Mouse (Mus musculus) cerebellum, adult 11-12 months (tissue): ENCODE data around the gene Cep97.
"Not testable (repeated sequence)": the region's sequence is repeated elsewhere in the genome, so short reads cannot be mapped to it uniquely, and the experiment has no call there.

Experiments
- DNase-seq: peaks from one replicate; pipeline ENCODE4 v3.0.0; 2022

Gene Cep97

DNA sequence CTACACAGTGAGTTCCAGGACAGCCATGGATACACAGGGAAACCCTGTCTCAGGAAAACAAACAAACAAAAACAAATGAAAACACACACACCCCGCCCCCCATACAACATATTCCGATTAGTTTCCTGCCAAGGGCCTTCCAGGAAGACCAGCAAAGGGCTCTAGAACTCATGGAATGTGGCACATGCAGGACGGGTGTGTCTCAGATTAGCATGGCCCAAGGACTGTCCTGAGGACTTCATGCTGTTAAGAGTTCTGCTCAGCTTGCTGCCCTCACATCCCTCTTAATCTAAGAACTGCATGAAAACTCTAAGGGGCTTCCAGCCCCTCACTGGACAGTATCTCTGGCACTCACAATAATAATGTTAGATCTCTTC, 46.1 kb downstream of the Cep97 start:
- DNase-seq: no peak

DNA sequence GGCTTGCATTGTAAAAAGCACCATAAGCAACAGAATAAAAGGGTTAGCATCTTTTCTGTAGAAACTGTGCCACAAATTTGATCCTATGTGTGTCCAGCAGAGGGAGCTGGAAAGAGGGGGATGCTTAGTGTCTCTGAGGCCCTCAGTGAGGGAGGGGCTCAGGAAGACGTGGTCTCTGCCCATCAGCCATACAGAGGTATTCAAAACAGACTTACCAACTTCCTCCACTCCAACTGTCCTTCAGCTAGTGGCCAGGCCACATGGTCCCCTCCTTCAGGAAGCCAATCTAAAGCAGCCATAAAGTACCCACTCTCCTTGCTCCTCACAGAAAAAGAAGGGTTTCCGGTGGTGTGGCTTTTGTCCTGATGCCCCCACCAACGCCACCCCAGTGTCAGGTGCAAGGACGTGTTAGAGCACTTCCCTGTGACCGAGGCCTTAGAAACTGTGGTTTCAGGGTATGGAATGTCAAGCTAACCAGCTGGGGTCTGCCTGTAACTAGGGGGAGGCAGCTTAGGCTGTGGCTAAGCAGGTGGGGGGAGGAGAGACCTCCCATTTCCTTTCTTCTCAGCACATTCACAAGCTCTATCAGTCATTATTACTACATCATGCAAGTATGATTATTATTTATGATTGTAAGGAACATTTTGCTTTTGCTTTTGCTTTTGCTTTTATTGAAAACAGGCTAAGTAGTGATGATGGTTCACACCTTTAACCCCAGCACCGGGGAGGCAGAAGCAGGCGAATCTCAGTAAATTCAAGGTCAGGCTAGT, 46.7 kb downstream of the Cep97 start:
- no peak for DNase-seq

DNA sequence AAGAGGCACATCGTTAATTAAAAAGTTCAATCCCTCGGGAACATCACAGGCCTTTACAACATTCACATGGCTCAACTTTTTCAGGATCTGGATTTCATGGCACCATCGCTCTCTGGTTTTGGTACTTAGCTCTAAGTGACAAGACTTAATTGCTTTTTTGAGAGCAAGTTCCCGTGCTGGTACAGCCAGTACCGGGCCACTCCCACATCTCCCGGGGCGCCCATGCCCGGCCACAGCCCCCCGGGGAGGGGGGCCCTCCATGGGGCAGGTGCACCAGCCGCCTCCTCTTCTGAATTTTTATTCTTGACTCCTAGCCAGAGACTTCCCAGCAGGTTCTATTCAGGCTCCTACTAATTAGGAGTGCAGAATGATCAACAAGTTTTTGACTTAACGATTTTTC, 50.4 kb downstream of the Cep97 start:
- DNase-seq: no peak

DNA sequence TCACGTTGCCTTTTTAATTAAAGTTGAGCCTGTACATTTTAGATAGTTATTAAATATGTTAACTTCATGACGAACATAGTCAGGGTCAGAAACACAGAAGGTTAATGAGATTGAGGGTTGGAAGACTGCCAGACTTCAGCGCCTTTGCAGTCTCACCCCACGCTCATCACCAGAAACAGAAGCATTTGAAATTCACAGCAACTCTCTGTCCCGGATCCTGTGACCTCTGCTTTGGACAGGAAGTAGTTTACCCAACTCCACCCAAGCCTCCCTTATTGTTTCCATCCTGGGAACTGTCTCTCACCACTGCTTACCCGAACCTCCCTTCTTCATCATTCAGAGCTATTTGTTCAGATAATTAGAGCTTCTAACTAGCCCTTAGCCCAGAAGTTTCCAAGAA, 58.6 kb downstream of the Cep97 start:
- no peak for DNase-seq

DNA sequence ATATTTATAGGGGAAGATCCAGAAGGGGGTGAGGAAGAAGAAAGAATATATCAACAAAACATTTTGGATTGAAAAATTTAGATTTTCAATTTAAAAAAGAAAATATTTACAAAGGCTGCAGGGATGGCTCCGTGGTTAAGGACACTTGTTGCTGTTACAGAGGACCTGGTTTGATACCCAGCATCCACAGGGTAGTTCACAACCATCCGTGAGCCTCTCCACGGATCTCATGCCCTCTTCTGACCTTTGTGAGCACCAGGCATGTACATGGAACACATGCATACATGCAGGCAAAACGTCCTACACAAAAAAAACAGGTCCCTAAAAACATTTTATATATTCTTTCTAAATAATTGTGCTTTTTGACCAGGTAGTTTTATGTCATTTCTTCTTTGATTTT, 70.8 kb downstream of the Cep97 start:
- no peak for DNase-seq

DNA sequence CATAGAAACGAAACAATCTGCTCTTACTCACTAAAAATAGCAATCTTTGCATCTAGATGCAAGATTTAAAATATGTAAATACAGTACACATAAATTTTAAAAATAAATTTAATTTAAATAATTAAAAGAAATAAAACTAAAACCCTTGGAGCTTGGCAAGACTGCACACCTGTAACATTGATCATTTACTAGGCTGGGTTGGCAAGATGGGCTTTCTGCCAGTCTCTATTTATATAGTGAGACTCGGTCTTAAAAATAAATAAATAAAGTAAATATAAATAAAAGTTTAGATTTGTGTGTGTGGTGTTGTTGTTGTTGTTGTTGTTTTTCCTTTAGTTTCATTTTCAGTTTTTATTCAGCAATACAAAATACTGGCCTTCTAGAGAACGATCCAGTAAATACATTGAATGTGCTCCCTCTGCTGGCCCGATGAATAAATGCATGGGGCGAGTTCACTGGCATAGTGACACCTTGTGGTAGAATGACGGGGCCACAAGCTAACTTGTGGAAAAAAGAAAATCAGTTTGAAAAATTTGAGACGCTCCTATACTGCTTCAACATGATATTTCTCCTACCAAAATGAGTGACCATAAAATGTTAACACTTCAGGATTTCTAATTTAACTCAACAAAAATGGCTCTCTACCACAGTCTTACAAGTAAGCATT, 71.4 kb downstream of the Cep97 start:
- DNase-seq: peak; percentile 48

DNA sequence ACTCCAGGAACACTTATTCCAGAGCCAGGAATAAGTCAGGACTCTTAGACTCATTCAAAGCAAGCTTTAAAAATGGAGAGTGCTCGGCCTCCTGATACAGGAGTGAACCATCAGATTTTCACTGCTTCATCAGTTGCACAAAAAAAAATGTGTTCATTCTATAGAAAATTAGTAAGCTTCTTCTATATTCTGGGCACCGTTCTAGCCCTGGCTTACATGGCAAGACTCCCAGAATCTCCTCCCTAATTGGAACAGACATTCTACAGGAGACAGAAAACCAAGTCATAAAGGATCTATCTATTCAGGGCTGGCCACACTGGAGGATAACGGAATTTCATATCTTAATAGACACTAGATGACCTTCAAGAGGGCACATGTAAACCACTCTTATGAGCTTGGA, 73.6 kb downstream of the Cep97 start:
- DNase-seq: no peak

DNA sequence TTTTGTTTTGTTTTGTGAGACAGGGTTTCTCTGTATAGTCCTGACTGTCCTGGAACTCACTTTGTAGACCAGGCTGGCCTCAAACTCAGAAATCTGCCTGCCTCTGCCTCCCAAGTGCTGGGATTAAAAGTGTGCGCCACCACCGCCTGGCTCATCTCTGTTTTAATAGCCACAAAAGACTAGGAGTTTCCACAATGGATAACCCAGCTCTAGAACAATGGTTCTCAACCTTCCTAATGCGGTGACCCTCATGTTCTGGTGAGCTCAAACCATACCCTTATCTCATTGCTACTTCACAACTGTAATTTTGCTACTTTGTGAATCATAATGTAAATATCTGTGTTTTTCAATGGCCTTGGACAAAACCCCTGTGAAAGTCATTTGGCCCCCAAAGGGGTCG, 75.2 kb downstream of the Cep97 start:
- DNase-seq: not testable (repeated sequence)

DNA sequence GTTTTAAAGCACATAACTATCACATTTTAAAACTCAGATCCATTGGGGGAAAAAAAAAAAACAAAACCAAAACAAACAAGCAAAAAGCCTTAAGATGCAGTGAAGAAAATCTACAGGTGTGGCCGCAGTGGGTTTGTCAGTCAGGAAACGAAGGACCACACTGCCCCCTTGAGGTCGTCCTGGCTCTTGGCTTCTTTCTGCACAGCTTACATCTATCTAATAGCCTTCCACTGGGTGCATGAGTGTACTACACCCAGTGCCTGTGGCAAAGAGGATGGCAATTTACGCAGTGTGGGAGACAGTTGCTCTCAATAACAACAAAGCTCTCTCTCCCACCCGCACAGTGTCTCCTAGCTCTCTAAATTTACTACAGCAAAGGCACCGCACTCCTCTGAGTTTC, 76.2 kb downstream of the Cep97 start:
- DNase-seq: peak; percentile 42

DNA sequence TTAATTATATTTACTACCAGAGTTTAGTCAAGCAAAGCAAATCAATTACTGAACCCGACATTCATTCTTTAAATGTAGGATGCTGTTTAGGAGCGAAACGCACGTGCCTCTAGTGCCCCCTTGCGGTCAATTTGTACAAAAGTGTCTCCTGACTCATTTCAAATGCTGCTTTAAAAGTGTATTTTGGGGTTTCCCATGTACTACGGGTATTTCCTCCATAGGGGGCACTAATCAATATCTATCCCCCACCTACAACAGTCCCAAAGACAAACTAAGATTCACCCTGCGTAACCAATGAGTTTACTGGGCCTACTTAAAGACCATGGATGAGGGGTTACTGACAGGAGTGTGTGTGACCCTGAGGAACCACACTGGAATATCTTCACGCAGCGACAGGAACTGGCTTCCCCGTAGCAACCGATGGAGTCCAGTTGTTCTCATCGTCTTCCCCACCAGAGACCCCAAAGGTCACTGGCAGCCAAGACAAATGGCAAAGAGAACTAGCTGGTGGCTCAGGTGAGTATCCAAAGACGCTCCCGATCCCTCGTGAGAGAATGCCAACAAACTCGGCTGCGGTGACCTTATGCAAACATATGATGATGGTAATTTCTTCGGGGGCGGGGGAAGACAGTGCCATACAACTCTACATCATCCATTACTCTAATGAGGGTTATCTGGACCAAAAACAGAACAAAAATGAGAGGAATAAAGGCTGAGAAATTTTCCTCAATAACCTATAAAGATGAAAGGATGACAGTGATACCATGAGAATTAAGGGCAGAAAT, 81.5 kb downstream of the Cep97 start:
- DNase-seq: peak; percentile 36

DNA sequence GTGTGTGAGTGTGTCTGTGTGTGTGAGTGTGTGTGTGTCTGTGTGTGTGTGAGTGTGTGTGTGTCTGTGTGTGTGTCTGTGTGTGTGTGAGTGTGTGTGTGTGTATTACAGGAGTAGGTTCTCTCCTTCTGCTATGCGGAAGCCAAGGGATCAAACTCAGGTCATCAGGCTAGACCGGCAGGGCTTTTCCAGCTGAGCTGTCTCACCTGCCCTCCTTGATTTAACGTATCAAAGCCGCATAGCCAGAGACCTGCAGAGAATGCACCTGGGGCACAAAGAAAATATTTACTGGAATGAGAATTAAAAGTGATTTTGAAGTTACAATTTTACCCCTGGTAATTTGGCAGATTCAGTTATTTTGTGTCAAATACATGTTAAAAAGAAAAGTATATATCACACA, 82.1 kb downstream of the Cep97 start:
- no peak for DNase-seq

DNA sequence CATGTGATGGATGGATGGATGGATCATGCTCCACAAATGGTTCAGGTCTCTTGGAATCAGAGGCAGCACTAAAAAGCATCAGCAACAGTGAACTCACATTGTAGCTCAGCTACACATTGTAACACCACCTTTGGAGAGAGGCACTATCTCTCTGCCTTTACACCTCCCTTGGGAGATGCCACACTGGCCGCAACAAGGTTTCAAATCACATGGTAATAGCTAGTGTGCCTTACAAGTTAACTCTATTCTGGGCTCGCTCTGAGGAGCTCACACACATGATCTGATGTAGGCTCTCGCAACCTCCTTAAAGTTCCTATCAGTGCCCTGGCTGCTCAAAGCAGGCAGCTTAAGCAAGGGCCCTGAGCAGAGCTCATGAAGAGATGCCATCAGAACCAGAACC, 84.2 kb downstream of the Cep97 start:
- DNase-seq: no peak
